Mouse (Mus musculus): ENCODE results near the gene Rps6kb2.

GRCm38 (mm10) chr19:4145936-4146335, 17.2 kb downstream of the Rps6kb2 start:
- TF ChIP-seq CTCF (IDR thresholded peaks at IDR 0.05; ENCODE audit: borderline replicate concordance, insufficient read depth, low read length) (no peak), POLR2A (IDR thresholded peaks at IDR 0.05; ENCODE audit: low read depth, low read length) (no peak)
